Mouse (Mus musculus) midbrain, embryonic 15.5 days (tissue): ENCODE measurements around the gene Psat1. TPM values are rescaled to one million over a fixed set of nuclear protein-coding genes. Genes with fewer than 3 reads are reported as not detected.

ENCODE experiments used
- ATAC-seq: fragments of 200-750 bp; cut with Nextera tagmentation; replicated peaks from 2 replicates; pipeline ENCODE4 v1.8.0; 2017; ENCODE audit warnings: moderate TSS enrichment
- H3K27ac ChIP-seq: fragments of 300-500 bp; sonication (generic); 2 replicates; pipeline ENCODE4 v1.5.1; 2015; ENCODE audit warnings: mild to moderate bottlenecking, inconsistent platforms
- H3K27me3 ChIP-seq: fragments of 300-500 bp; sonication (generic); replicated peaks from 2 replicates; pipeline ENCODE4 v1.6.1; 2015; ENCODE audit warnings: inconsistent platforms
- H3K36me3 ChIP-seq: fragments of 300-500 bp; sonication (generic); replicated peaks from 2 replicates; pipeline ENCODE4 v1.6.1; 2015; ENCODE audit warnings: inconsistent platforms
- H3K4me1 ChIP-seq: fragments of 300-500 bp; sonication (generic); 2 replicates; pipeline ENCODE4 v1.6.1; 2015; ENCODE audit warnings: inconsistent platforms
- H3K4me2 ChIP-seq: fragments of 300-500 bp; sonication (generic); 2 replicates; pipeline ENCODE4 v1.6.1; 2015; ENCODE audit warnings: inconsistent platforms, mild to moderate bottlenecking, moderate library complexity
- H3K4me3 ChIP-seq: fragments of 300-500 bp; sonication (generic); 2 replicates; pipeline ENCODE4 v1.5.1; 2015; ENCODE audit warnings: mild to moderate bottlenecking, inconsistent platforms
- H3K9ac ChIP-seq: fragments of 300-500 bp; sonication (generic); 2 replicates; pipeline ENCODE4 v1.6.1; 2015; ENCODE audit warnings: mild to moderate bottlenecking, inconsistent platforms
- H3K9me3 ChIP-seq: fragments of 300-500 bp; sonication (generic); 2 replicates; pipeline ENCODE4 v1.6.1; 2016; ENCODE audit warnings: inconsistent platforms
- WGBS: fragments of 180-500 bp; shearing (Covaris S2); methylation state at CpG from one replicate; pipeline ENCODE4 v1.1.7; 2015; ENCODE audit warnings: mixed read lengths; 5-methylcytosine and 5-hydroxymethylcytosine counted together
- polyA plus RNA-seq: library from polyadenylated mRNA; unstranded; fragments of >200 nt; fragmentation: Nextera tagmentation; extraction: Ambion mirVana; gene quantifications from 2 replicates; pipeline ENCODE4 v1.2.1, GENCODE M21; 2015

Psat1 gene
- polyA plus RNA-seq, 1 experiment from 2014 or later, result 81.5 TPM

DNA sequence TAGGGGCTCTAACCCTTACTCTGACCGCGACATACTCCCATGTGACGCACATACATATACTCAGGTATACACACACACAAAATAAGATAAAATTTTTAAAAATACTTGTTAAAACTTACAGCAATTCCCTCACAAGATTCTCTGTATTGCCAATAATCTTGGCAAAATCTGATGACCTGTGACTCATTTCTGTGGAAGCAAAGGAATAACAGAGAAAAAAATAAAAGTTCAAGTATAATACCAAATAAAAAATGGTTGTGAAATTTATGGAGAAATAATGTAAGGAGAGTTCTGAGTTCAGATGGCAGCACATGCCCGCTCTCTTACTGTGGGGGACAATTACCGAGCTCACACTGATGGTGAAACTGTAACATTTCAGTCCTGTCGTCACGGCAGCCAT is 27.8 kb downstream of the Psat1 start:
- Histone ChIP-seq H3K9ac (no peak overlapping the region), H3K4me3 (no peak overlapping the region), H3K36me3 (no peaks in the 10 kb centered on the region), H3K27ac (no peak overlapping the region), H3K4me2 (no peak overlapping the region), H3K4me1 (peaks cover 12% of the 10 kb centered on the region), H3K9me3 (no peaks in the 10 kb centered on the region), H3K27me3 (no peaks in the 10 kb centered on the region)
- ATAC-seq, result no peak
- 94% methylated on average over 7 of the region's 7 CpGs for WGBS

DNA sequence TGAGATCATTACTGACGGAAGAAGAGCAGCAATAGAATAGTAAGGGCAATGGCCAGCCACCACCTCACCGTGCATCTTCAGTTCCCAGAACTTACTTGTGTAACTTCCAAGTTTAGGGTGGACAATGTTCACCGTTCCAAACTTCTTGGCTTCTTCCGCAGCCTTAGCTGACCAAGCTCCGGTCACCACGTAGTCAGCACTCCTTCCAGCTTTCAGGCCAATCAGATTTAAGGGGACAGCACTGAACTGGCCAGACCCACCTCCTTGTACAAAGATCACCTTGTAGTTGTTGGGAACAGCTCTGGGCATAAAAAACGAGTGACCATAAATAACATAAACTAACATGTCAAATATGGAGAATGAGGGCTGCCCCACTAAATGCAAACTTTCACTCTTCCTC is 29.0 kb downstream of the Psat1 start:
- peaks cover under 1% of the 10 kb centered on the region; the same call in 1 of the 2 replicates for H3K4me1 ChIP-seq
- no peaks in the 10 kb centered on the region for H3K9me3 ChIP-seq
- no peaks in the 10 kb centered on the region for H3K27me3 ChIP-seq
- no peaks in the 10 kb centered on the region for H3K36me3 ChIP-seq
- H3K4me2 ChIP-seq, result no peak overlapping the region
- 95% methylated on average over 7 of the region's 7 CpGs for WGBS
- H3K27ac ChIP-seq, result no peak overlapping the region
- no peak for ATAC-seq
- no peak overlapping the region for H3K4me3 ChIP-seq
- H3K9ac ChIP-seq, result no peak overlapping the region

DNA sequence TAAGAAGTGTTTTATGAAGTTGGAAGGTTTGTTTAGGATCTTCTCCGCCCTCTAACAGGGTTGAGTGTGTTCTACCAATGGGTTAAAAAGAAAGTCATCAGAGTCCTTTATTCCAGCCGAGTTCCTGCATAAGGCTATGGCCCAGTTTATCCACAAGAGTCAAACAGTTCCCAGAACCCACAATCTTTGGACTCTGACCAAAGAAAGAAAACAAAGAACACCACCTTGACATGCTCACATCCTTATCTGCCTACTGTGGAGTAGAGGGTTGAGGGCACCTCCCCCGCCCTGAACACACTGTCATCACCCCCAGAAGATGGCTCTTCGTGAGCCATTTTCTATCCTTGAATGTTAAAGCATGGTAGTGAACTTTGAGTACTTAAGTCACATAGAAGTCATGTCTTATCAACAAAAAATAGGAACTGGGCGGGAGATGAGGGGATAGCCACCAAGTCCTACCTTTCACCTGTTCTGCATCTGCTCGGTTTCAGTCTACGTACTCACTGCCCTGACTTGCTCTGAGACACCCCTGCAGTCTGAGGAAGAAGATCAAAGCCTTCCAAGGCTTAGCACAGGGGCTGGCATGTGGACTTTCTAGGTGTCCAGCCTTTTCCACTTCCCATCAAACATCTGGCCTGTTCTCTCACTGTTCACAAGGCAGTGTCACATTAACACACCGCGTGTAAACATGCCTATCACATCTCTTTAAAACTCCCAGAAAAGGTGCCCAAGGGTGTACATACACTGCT is 33.7 kb downstream of the Psat1 start:
- Histone ChIP-seq H3K4me3 (no peak overlapping the region), H3K9ac (no peak overlapping the region), H3K36me3 (no peaks in the 10 kb centered on the region), H3K27me3 (no peaks in the 10 kb centered on the region), H3K27ac (no peak overlapping the region), H3K4me1 (no peaks in the 10 kb centered on the region), H3K9me3 (no peaks in the 10 kb centered on the region), H3K4me2 (no peak overlapping the region)
- WGBS, result 96% methylated on average over 9 of the region's 9 CpGs
- no peak for ATAC-seq

DNA sequence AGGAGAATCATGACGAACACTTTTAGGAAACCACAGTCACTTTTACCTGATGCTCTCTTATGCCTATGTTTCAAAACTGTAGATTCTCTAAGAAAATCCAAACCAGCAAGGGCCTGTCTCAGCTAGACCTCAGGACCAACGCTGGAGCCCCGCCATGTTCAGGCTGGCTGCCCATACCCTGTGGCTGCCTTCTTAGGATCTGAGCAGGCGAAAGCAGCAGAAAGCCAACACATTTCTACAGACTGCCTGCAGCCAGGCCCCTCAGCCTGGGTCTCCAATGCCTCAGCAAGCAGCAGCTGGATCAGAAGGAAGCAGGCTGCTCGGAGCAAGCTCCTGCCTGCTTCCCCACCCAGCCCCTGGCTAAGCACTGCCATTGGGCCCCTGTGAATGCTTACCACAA is 35.7 kb downstream of the Psat1 start:
- H3K4me1 ChIP-seq, result no peaks in the 10 kb centered on the region
- 94% methylated on average over 5 of the region's 5 CpGs for WGBS
- H3K4me2 ChIP-seq, result no peak overlapping the region
- H3K27me3 ChIP-seq, result no peaks in the 10 kb centered on the region
- no peak overlapping the region for H3K4me3 ChIP-seq
- no peak overlapping the region for H3K9ac ChIP-seq
- no peaks in the 10 kb centered on the region for H3K9me3 ChIP-seq
- H3K27ac ChIP-seq, result no peak overlapping the region
- no peak for ATAC-seq
- no peaks in the 10 kb centered on the region for H3K36me3 ChIP-seq

DNA sequence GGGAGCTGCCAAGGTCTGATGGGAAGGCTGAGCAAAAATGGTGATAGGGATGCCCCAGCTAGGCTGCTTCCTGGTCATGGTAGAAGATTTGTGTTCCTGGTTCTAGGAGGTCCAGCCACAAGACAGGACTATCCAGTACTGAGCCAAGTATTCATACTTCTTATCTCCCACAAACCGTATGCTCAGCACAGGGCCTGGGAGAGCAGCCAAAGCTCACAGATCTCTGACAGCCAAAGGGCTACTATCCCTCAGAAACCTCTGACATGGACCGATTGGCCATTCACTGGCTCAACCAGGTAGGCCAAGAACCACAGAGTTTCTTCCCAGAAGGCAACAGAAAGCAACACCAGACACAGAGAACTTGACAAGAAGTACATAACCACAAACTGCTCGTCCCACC is 36.1 kb downstream of the Psat1 start:
- no peak for ATAC-seq
- no peak overlapping the region for H3K4me2 ChIP-seq
- H3K4me1 ChIP-seq, result no peaks in the 10 kb centered on the region
- no peak overlapping the region for H3K4me3 ChIP-seq
- no peak overlapping the region for H3K27ac ChIP-seq
- no peaks in the 10 kb centered on the region for H3K27me3 ChIP-seq
- WGBS, result 88% methylated on average over 3 of the region's 3 CpGs
- no peak overlapping the region for H3K9ac ChIP-seq
- H3K36me3 ChIP-seq, result no peaks in the 10 kb centered on the region
- H3K9me3 ChIP-seq, result no peaks in the 10 kb centered on the region

DNA sequence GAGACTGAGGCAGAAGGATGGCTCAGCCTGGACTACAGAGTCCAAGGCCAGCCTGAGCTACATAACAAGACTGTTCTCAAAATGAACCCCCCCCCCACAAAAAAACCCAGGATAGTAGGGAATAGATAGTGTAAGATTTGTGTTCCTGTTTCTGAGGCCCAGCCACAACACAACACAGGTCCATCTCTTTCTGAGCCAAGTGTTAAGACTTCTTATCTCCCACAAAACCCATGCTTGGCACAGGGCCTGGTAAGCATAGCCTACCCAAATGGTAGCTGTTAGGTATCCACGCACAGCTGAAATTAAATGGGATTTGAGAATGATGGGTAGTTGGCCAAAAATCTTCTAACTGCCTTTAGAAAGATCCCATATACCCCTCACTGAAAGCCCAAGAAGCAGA is 36.6 kb downstream of the Psat1 start:
- Histone ChIP-seq H3K4me3 (no peak overlapping the region), H3K27me3 (no peaks in the 10 kb centered on the region), H3K9me3 (no peaks in the 10 kb centered on the region), H3K9ac (no peak overlapping the region), H3K4me2 (no peak overlapping the region), H3K36me3 (no peaks in the 10 kb centered on the region), H3K4me1 (no peaks in the 10 kb centered on the region), H3K27ac (no peak overlapping the region)
- no peak for ATAC-seq
- 88% methylated on average over 1 of the region's 1 CpGs for WGBS

DNA sequence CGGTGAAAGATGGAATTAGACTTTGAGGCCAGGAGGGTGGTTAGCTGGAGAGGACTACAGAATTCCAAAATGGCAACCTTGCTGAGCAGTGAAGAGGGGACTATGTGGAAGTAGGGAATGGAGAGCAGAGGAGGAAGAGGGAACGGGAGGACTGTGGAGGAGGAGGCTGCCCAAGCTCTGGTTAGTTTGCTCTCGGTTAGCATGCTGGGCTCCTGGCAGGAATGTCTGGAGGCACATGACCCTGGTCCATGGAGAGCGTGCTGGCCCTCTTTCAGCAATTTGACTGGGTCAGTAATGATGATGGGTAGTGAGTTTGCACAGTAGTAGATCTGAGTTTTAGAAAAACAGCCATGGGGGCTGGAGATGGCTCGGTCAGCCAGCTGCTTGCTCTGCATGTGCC is 39.1 kb downstream of the Psat1 start:
- H3K27ac ChIP-seq, result no peak overlapping the region
- H3K9me3 ChIP-seq, result no peaks in the 10 kb centered on the region
- H3K9ac ChIP-seq, result no peak overlapping the region
- H3K4me2 ChIP-seq, result no peak overlapping the region
- no peak overlapping the region for H3K4me3 ChIP-seq
- H3K4me1 ChIP-seq, result peaks cover 7% of the 10 kb centered on the region; the same call in 1 of the 2 replicates
- no peak for ATAC-seq
- 92% methylated on average over 5 of the region's 5 CpGs for WGBS
- H3K36me3 ChIP-seq, result no peaks in the 10 kb centered on the region
- H3K27me3 ChIP-seq, result no peaks in the 10 kb centered on the region

DNA sequence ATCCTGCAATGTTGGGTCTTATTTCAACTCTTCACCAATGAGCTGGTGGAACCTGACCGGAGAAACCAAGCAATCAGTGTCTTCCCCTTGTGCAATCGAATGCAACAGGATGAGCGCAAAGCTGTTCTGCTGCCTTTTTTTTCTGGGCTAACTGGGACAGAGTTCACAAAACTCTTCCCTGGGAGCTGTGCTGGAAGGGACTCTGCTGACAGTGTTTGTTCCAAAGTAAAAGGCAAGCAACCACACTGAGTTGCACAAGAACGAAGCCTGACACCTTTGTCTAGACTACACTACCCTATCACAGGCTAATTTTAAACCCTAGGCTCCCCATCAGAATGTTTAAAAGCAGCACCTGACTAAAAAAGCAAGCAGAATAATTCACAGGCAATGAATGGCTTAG is 42.4 kb downstream of the Psat1 start:
- WGBS, result 84% methylated on average over 4 of the region's 4 CpGs
- Histone ChIP-seq H3K36me3 (no peaks in the 10 kb centered on the region), H3K9me3 (no peaks in the 10 kb centered on the region), H3K9ac (no peak overlapping the region), H3K27ac (no peak overlapping the region), H3K27me3 (no peaks in the 10 kb centered on the region), H3K4me1 (peaks cover 7% of the 10 kb centered on the region; the same call in 1 of the 2 replicates), H3K4me2 (no peak overlapping the region), H3K4me3 (no peak overlapping the region)
- no peak for ATAC-seq

DNA sequence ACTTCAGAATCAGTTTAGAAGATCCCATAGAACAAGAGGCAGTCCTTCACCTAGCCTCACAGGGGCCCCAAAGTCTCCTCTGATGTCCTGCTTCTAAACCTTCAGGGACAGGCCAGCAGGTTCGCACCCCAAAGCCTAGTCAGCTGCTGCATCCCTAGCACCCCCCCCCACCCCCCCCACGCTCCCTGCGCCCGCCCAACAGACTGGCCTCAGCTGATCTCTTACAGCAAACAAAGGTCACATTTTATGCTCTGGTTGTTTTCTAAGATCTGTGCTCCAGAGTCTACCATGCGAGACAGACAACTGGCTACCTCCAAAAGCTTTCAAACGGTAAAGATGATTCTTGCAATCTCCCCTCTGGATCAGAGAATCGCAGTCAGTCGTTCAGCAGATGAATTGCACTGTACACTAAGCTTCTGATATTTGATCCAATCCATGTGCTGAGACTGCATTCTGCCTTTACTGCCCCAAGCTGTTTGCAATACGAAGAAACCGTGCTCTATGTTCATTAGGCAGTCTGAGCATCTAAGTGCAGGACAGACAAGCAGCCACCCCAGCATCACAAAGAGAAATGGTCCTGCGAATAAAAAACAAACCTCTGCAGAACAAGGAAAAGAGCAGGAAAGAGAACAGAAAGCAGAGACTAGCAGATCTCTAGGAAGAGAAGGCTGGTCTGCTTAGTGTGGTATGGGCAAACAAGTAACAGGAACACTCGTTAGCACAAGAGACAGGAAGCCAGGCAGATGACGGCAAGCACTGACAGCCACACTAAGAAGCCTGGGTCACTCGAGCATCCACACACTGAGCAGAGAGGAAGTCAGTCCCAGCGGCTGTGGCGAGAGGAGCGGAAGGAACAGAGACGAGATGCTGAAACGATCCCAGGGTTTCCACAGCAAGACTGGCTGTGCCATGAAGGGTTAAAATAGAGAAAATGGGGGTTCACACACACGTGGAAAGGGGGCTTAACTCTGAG is 43.3 kb downstream of the Psat1 start:
- ATAC-seq, result peak; percentile 68
- Histone ChIP-seq H3K36me3 (no peaks in the 10 kb centered on the region), H3K9me3 (no peaks in the 10 kb centered on the region), H3K9ac (no peak overlapping the region), H3K4me2 (peak overlapping the region; percentile 22; the same call in 1 of the 2 replicates), H3K27me3 (no peaks in the 10 kb centered on the region), H3K4me3 (no peak overlapping the region), H3K4me1 (peaks cover 7% of the 10 kb centered on the region; the same call in 1 of the 2 replicates), H3K27ac (no peak overlapping the region)
- WGBS, result 20% methylated on average over 20 of the region's 20 CpGs

DNA sequence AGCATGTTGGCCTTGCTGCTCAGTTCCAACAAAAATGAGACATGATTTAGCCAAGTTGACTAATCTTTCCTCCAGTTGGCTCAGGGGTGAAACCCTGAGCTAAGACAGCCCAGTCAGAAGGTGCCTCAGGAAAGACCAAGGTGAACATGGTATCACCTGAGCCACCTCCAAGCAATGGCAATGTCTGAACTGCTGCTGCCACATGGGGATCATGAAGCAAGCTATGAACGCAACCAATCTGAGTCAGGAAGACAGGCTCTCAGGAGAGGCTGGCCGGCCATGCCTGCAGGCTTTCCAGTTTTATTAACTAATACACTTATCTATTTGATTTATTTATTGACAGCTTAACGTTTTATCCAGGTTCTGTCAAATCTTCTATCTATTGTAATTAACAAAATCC is 51.5 kb downstream of the Psat1 start:
- Histone ChIP-seq H3K4me1 (no peaks in the 10 kb centered on the region), H3K9me3 (no peaks in the 10 kb centered on the region), H3K9ac (no peak overlapping the region), H3K36me3 (no peaks in the 10 kb centered on the region), H3K4me3 (no peak overlapping the region), H3K4me2 (no peak overlapping the region), H3K27ac (no peak overlapping the region), H3K27me3 (no peaks in the 10 kb centered on the region)
- WGBS, result 91% methylated on average over 3 of the region's 3 CpGs
- no peak for ATAC-seq

DNA sequence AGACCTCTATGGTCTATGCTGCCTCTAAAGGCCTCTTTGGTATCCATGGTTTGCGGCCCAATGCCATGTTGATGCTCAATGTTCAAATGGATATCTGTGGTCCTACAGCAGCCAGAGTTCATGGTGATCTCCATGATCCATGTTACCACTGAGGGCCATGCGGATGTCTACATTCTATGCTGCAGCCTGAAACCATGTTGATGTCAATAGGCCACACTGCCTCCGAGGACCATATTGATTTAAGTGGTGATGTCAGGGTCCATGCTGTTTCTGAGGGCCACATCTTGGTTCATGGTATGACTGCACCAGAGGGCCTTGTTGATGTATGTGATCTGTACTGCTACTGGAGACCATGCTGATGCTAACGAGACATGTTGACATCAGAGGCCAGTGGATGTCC is 55.0 kb downstream of the Psat1 start:
- Histone ChIP-seq H3K4me1 (no peaks in the 10 kb centered on the region), H3K27ac (no peak overlapping the region), H3K9me3 (no peaks in the 10 kb centered on the region), H3K27me3 (no peaks in the 10 kb centered on the region), H3K9ac (no peak overlapping the region), H3K36me3 (no peaks in the 10 kb centered on the region), H3K4me2 (no peak overlapping the region), H3K4me3 (no peak overlapping the region)
- ATAC-seq, result no peak
- WGBS, result 95% methylated on average over 4 of the region's 4 CpGs

DNA sequence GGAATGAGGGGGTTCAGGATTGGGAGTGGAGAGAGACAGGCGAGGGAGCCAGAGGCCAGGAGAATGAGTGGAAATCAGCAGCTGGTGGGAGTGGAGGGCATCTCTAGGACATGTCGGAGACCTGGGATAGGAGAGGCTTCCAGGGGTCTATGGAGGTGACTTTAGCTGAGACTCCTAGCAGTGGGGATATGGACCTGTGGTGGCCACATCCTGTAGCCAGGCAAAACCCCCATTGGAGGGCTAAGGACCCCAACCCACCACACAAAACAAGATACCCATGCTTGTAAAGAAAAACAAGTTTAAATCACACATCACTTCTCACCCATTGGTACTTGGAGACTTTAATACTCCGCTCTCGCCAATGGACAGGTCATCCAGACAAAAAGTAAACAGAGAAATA is 58.7 kb downstream of the Psat1 start:
- Histone ChIP-seq H3K27me3 (no peaks in the 10 kb centered on the region), H3K27ac (no peak overlapping the region), H3K9ac (no peak overlapping the region), H3K9me3 (no peaks in the 10 kb centered on the region), H3K4me3 (no peak overlapping the region), H3K4me1 (no peaks in the 10 kb centered on the region), H3K4me2 (no peak overlapping the region), H3K36me3 (no peaks in the 10 kb centered on the region)
- WGBS, result 94% methylated on average over 4 of the region's 4 CpGs
- ATAC-seq, result no peak
